Mouse (Mus musculus): ENCODE results near the gene Rtn4r.

DNA sequence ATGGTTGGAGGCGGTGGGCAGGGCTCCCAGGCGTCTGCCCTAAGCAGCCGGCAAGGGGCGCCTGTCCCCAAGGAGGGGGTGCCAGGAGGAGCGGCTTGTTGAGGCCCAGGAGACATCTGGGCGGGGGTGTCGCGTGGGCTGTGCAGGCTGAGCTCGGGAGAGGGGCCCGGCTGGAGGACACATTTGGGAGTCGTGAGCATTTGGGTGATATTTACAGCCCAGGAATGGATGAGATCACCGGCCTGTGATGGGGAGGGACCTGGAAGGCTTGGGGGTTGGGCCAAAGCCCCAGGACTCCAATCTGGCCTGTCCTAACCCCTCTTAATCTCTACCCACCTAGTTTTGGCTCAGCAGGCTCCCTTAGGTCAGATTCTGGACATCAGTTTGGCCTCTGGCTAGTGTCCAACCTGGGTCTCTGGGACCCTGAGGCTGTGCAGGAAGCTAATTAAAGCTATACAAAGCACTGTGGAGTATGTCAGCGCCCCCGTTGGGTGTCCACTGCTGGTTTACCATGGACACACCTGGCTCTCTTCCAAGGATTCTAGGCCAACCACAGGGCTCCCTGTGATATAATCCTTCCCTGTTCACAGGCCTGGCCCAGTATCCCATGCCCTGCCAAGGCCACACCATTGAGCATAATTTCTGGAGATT lies 27.2 kb downstream of the Rtn4r start:
- TF ChIP-seq CTCF (IDR thresholded peaks at IDR 0.05) (peak; percentile 17), EP300 (IDR thresholded peaks at IDR 0.05) (no peak)
